Mouse (Mus musculus): Measurements from ENCODE around the gene Lat2. TPM values are rescaled to one million over a fixed set of nuclear protein-coding genes. Genes with fewer than 3 reads are reported as not detected.

The Lat2 gene
- total and polyA plus RNA-seq, 2 experiments from 2014 or later: 1.9 to 10.7 TPM

GRCm38 (mm10) chr5:134571730-134572507, 42.9 kb downstream of the Lat2 start:
- no peaks in the 10 kb centered on the region for H3K9me3 ChIP-seq (replicated peaks; ENCODE audit: control insufficient read depth, low read length)
- peak overlapping the region; percentile 75 for H3K4me2 ChIP-seq (ENCODE audit: low read depth, low read length)
- DNase-seq (ENCODE audit: low spot score) (peak; percentile 85), ATAC-seq (ENCODE audit: insufficient read depth, low read depth) (peak; percentile 67)
- H3K4me1 ChIP-seq (ENCODE audit: control insufficient read depth, insufficient read depth): no peaks in the 10 kb centered on the region
- WGBS: 2% methylated on average over 23 of the region's 23 CpGs
- H3K27me3 ChIP-seq (ENCODE audit: control insufficient read depth, insufficient read depth, low read length): no peaks in the 10 kb centered on the region
- peak overlapping the region; percentile 66 for H3K4me3 ChIP-seq (ENCODE audit: low read depth, low read length)
- H3K27ac ChIP-seq (ENCODE audit: low read depth): peak overlapping the region; percentile 90
- peak overlapping the region; percentile 59 for H3K9ac ChIP-seq (replicated peaks; ENCODE audit: low read depth, low read length)
- no peaks in the 10 kb centered on the region for H3K36me3 ChIP-seq (replicated peaks; ENCODE audit: control insufficient read depth, insufficient read depth, low read length)
- TF ChIP-seq CTCF (IDR thresholded peaks at IDR 0.05; ENCODE audit: low read depth): no peak
- no peak for TF ChIP-seq EP300 (IDR thresholded peaks at IDR 0.05; ENCODE audit: low read depth)

DNA sequence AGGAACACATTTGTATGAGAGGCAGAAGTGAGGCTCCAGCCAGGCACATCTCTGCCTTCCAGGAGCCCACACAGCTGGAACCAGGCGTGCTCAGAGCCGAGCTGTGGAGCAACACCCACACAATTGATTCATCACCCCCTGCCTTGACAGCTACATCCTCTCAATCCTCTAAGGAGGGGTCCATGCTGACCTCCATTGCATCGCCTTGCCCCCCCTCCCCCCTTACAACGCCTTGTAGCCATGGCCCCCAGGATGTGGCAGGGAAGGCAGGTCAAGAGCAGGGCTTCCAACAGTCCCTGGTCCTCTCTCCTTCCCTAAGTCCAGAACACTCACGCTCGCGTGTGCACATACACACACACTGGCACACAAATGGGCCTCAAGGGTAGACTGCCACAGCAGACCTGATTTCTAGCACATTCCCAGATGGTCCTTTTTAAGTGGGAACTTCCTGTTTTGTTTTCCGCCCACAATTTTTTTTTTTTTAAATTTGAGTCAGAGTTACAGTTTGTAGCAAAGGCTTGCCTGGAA, 45.8 kb downstream of the Lat2 start:
- Histone ChIP-seq H3K27me3 (ENCODE audit: control insufficient read depth, insufficient read depth, low read length) (no peaks in the 10 kb centered on the region), H3K4me1 (ENCODE audit: control insufficient read depth, insufficient read depth) (no peaks in the 10 kb centered on the region), H3K9ac (replicated peaks; ENCODE audit: low read depth, low read length) (no peak overlapping the region), H3K4me3 (ENCODE audit: low read depth, low read length) (no peak overlapping the region), H3K4me2 (ENCODE audit: low read depth, low read length) (no peak overlapping the region), H3K27ac (ENCODE audit: low read depth) (peak overlapping the region; percentile 80), H3K9me3 (replicated peaks; ENCODE audit: control insufficient read depth, low read length) (no peaks in the 10 kb centered on the region), H3K36me3 (replicated peaks; ENCODE audit: control insufficient read depth, insufficient read depth, low read length) (no peaks in the 10 kb centered on the region)
- 57% methylated on average over 8 of the region's 8 CpGs for WGBS
- TF ChIP-seq CTCF (IDR thresholded peaks at IDR 0.05; ENCODE audit: low read depth): no peak
- no peak for TF ChIP-seq EP300 (IDR thresholded peaks at IDR 0.05; ENCODE audit: low read depth)
- DNase-seq (ENCODE audit: low spot score) (no peak), ATAC-seq (ENCODE audit: insufficient read depth, low read depth) (peak; percentile 49)

DNA sequence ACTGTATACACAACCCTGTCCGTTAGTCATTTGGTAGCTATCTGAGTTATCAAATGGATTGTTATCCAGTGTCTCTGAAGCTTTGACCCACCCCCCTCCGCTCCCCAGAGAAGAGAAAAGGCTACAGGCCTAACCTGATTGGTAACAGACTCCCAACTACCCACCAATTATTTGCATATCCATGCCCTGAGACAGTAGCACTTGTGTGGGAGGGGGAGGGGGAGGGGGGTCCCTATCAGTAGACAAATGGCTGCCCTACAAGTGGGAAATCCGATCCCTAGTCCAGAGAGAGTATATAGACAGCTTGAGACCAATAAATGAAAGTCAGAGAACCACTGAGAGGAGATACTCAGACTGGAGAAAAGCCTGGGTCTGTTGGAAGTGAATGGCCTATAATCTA, 46.8 kb downstream of the Lat2 start:
- H3K9ac ChIP-seq (replicated peaks; ENCODE audit: low read depth, low read length): no peak overlapping the region
- WGBS: 67% methylated on average over 3 of the region's 3 CpGs

GRCm38 (mm10) chr5:134567445-134567844, 47.4 kb downstream of the Lat2 start:
- Histone ChIP-seq H3K9me3 (replicated peaks; ENCODE audit: control insufficient read depth, low read length) (no peaks in the 10 kb centered on the region), H3K36me3 (replicated peaks; ENCODE audit: control insufficient read depth, insufficient read depth, low read length) (no peaks in the 10 kb centered on the region), H3K9ac (replicated peaks; ENCODE audit: low read depth, low read length) (no peak overlapping the region), H3K27ac (ENCODE audit: low read depth) (no peak overlapping the region), H3K27me3 (ENCODE audit: control insufficient read depth, insufficient read depth, low read length) (no peaks in the 10 kb centered on the region), H3K4me2 (ENCODE audit: low read depth, low read length) (no peak overlapping the region), H3K4me1 (ENCODE audit: control insufficient read depth, insufficient read depth) (no peaks in the 10 kb centered on the region), H3K4me3 (ENCODE audit: low read depth, low read length) (no peak overlapping the region)
- ATAC-seq (ENCODE audit: insufficient read depth, low read depth) (no peak), DNase-seq (ENCODE audit: low spot score) (no peak)
- TF ChIP-seq CTCF (IDR thresholded peaks at IDR 0.05; ENCODE audit: low read depth) (no peak), EP300 (IDR thresholded peaks at IDR 0.05; ENCODE audit: low read depth) (no peak)
- WGBS: 55% methylated on average over 4 of the region's 4 CpGs

More for the DNA sequence above, 46.8 kb downstream of the Lat2 start:
- Histone ChIP-seq H3K4me3 (ENCODE audit: low read depth, low read length) (no peak overlapping the region), H3K27me3 (ENCODE audit: control insufficient read depth, insufficient read depth, low read length) (no peaks in the 10 kb centered on the region), H3K27ac (ENCODE audit: low read depth) (peak overlapping the region; percentile 80), H3K9me3 (replicated peaks; ENCODE audit: control insufficient read depth, low read length) (no peaks in the 10 kb centered on the region), H3K36me3 (replicated peaks; ENCODE audit: control insufficient read depth, insufficient read depth, low read length) (no peaks in the 10 kb centered on the region), H3K4me1 (ENCODE audit: control insufficient read depth, insufficient read depth) (no peaks in the 10 kb centered on the region), H3K4me2 (ENCODE audit: low read depth, low read length) (no peak overlapping the region)
- no peak for ATAC-seq (ENCODE audit: insufficient read depth, low read depth)
- TF ChIP-seq EP300 (IDR thresholded peaks at IDR 0.05; ENCODE audit: low read depth): no peak
- TF ChIP-seq CTCF (IDR thresholded peaks at IDR 0.05; ENCODE audit: low read depth): no peak
- DNase-seq (ENCODE audit: low spot score): no peak

DNA sequence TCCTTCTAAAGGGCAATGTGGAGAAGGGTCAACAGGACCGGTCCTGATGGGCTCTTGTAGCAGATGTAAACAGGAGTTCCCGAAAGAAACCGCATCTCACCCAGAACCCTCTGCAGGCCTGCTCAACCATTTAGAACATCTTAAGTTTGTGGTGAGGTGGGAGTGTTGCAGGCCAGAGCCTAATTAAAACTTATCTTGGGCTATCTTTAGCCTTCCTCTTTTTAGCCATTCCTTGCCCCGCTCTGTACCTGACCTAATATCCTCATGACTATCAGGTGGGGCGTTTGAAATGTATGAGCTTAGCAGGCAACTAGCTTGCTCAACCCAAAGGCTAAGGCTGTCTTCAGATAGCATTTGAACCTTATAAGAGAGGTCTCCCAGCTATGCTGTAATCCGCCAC, 49.1 kb downstream of the Lat2 start:
- TF ChIP-seq CTCF (IDR thresholded peaks at IDR 0.05; ENCODE audit: low read depth) (no peak), EP300 (IDR thresholded peaks at IDR 0.05; ENCODE audit: low read depth) (no peak)
- H3K4me3 ChIP-seq (ENCODE audit: low read depth, low read length): no peak overlapping the region
- ATAC-seq (ENCODE audit: insufficient read depth, low read depth) (no peak), DNase-seq (ENCODE audit: low spot score) (no peak)
- H3K27me3 ChIP-seq (ENCODE audit: control insufficient read depth, insufficient read depth, low read length): no peaks in the 10 kb centered on the region
- H3K9me3 ChIP-seq (replicated peaks; ENCODE audit: control insufficient read depth, low read length): no peaks in the 10 kb centered on the region
- 75% methylated on average over 6 of the region's 6 CpGs for WGBS
- no peak overlapping the region for H3K27ac ChIP-seq (ENCODE audit: low read depth)
- H3K9ac ChIP-seq (replicated peaks; ENCODE audit: low read depth, low read length): no peak overlapping the region
- no peaks in the 10 kb centered on the region for H3K4me1 ChIP-seq (ENCODE audit: control insufficient read depth, insufficient read depth)
- H3K36me3 ChIP-seq (replicated peaks; ENCODE audit: control insufficient read depth, insufficient read depth, low read length): no peaks in the 10 kb centered on the region
- no peak overlapping the region for H3K4me2 ChIP-seq (ENCODE audit: low read depth, low read length)

All from heart, postnatal 0 days (tissue).